Mouse (Mus musculus) liver, adult 2 months (tissue): Measurements from ENCODE around the gene Zfp54. TPM values are rescaled to one million over a fixed set of nuclear protein-coding genes. Genes with fewer than 3 reads are reported as not detected.
"Not testable (repeated sequence)": the region's sequence is repeated elsewhere in the genome, so short reads cannot be mapped to it uniquely, and the experiment has no call there.

ENCODE experiments used
- DNase-seq: peaks from one replicate; pipeline ENCODE4 v3.0.0-alpha.2; 2011; ENCODE audit warnings: low read depth, low spot score; ENCODE audit errors: extremely low read depth
- H3K27ac ChIP-seq: fragments of 200-500 bp; replicated peaks from 2 replicates; pipeline ENCODE4 v1.5.1; 2012; ENCODE audit warnings: low read depth, mild to moderate bottlenecking, control low read depth, inconsistent platforms, low read length; ENCODE audit not compliant: insufficient read depth
- H3K27me3 ChIP-seq: fragments of 200-500 bp; 2 replicates; pipeline ENCODE4 v1.6.1; 2012; ENCODE audit warnings: mild to moderate bottlenecking, moderate library complexity, low read length, inconsistent platforms; ENCODE audit not compliant: control insufficient read depth, insufficient read depth
- H3K36me3 ChIP-seq: fragments of 200-500 bp; 2 replicates; pipeline ENCODE4 v1.6.1; 2012; ENCODE audit warnings: low read length, inconsistent platforms; ENCODE audit not compliant: control insufficient read depth, insufficient read depth
- H3K4me1 ChIP-seq: fragments of 200-500 bp; 2 replicates; pipeline ENCODE4 v1.6.1; 2011; ENCODE audit warnings: low read length; ENCODE audit not compliant: control insufficient read depth, insufficient read depth
- H3K4me3 ChIP-seq: fragments of 200-500 bp; 2 replicates; pipeline ENCODE4 v1.5.1; 2011; ENCODE audit warnings: low read depth, mild to moderate bottlenecking, control low read depth, low read length, moderate library complexity; ENCODE audit not compliant: insufficient read depth
- H3K79me2 ChIP-seq: fragments of 200-500 bp; 2 replicates; pipeline ENCODE4 v1.6.1; 2012; ENCODE audit warnings: inconsistent platforms, mild to moderate bottlenecking, low read length, moderate library complexity; ENCODE audit not compliant: control insufficient read depth, insufficient read depth
- H3K9ac ChIP-seq: fragments of 200-500 bp; 2 replicates; pipeline ENCODE4 v1.6.1; 2012; ENCODE audit warnings: low read depth, mild to moderate bottlenecking, control low read depth, inconsistent platforms, low read length
- CTCF ChIP-seq: fragments of 200-500 bp; IDR thresholded peaks from 2 replicates; pipeline ENCODE4 v1.5.1; 2011; ENCODE audit warnings: low read depth, low read length, control low read depth
- POLR2A ChIP-seq: fragments of 200-500 bp; IDR thresholded peaks from 2 replicates; pipeline ENCODE4 v1.6.1; 2011; ENCODE audit warnings: low read length, control low read depth; ENCODE audit not compliant: insufficient read depth; ENCODE audit errors: extremely low read depth
- WGBS: fragments of 180-500 bp; shearing (Covaris S2); methylation state at CpG from one replicate; pipeline ENCODE4 v1.1.7; 2018; 5-methylcytosine and 5-hydroxymethylcytosine counted together
- polyA plus RNA-seq: library from polyadenylated mRNA; depleted of rRNA; stranded (reverse); fragments of >200 nt; gene quantifications from 2 replicates; pipeline ENCODE4 v1.2.3, GENCODE M21; 2012; rRNA removed
- total RNA-seq: library from RNA; depleted of rRNA; stranded (reverse); fragments of >200 nt; gene quantifications from 2 replicates; pipeline ENCODE4 v1.2.3, GENCODE M21; 2014; rRNA removed

The Zfp54 gene
- total and polyA plus RNA-seq, 2 experiments = 0.66 to 2.8 TPM

GRCm38 (mm10) chr17:21473362-21474190 is 50.5 kb downstream of the Zfp54 start:
- H3K79me2 ChIP-seq = no peaks in the 10 kb centered on the region
- no peaks in the 10 kb centered on the region for H3K27me3 ChIP-seq
- H3K27ac ChIP-seq = no peak overlapping the region
- H3K9ac ChIP-seq = no peak overlapping the region
- H3K4me1 ChIP-seq = peaks cover 4% of the 10 kb centered on the region
- no peaks in the 10 kb centered on the region for H3K36me3 ChIP-seq
- no peak for DNase-seq
- WGBS = 65% methylated on average over 14 of the region's 14 CpGs
- no peak overlapping the region for H3K4me3 ChIP-seq
- TF ChIP-seq CTCF (no peak), POLR2A (no peak)

- H3K27ac ChIP-seq, DNase-seq: not testable (repeated sequence)
- 2% methylated on average over 10 of the region's 10 CpGs for WGBS
Observed at GRCm38 (mm10) chr17:21474729-21475128, 51.7 kb downstream of the Zfp54 start.

GRCm38 (mm10) chr17:21475290-21475689 is 52.3 kb downstream of the Zfp54 start:
- not testable (repeated sequence) for H3K27ac ChIP-seq, H3K4me1 ChIP-seq, H3K9ac ChIP-seq, H3K27me3 ChIP-seq, H3K79me2 ChIP-seq, H3K4me3 ChIP-seq, DNase-seq, H3K36me3 ChIP-seq
- 15% methylated on average over 1 of the region's 1 CpGs for WGBS

More at GRCm38 (mm10) chr17:21474729-21475128, 51.7 kb downstream of the Zfp54 start:
- peak overlapping the region; percentile 47; the same call in 1 of the 2 replicates for H3K9ac ChIP-seq
- H3K79me2 ChIP-seq, H3K36me3 ChIP-seq, H3K27me3 ChIP-seq, H3K4me1 ChIP-seq: not testable (repeated sequence)
- peak overlapping the region; percentile 38; the same call in 1 of the 2 replicates for H3K4me3 ChIP-seq

GRCm38 (mm10) chr17:21476351-21476750 is 53.3 kb downstream of the Zfp54 start:
- DNase-seq = not testable (repeated sequence)

GRCm38 (mm10) chr17:21478103-21478777 is 55.2 kb downstream of the Zfp54 start:
- not testable (repeated sequence) for H3K27ac ChIP-seq, H3K4me3 ChIP-seq, H3K79me2 ChIP-seq, H3K27me3 ChIP-seq, H3K4me1 ChIP-seq, H3K36me3 ChIP-seq, H3K9ac ChIP-seq
- 59% methylated on average over 10 of the region's 10 CpGs for WGBS
- DNase-seq = peak; percentile 18

More at GRCm38 (mm10) chr17:21476351-21476750, 53.3 kb downstream of the Zfp54 start:
- WGBS = 5% methylated on average over 5 of the region's 9 CpGs
- H3K27me3 ChIP-seq, H3K4me1 ChIP-seq, H3K9ac ChIP-seq, H3K79me2 ChIP-seq, H3K36me3 ChIP-seq: not testable (repeated sequence)
- peak overlapping the region; percentile 29; the same call in 1 of the 2 replicates for H3K4me3 ChIP-seq
- H3K27ac ChIP-seq = 0 out of 2 replicates have a peak overlapping the region, but pooled peaks have one; percentile 47

Other genes starting within 250 kb of the Zfp54 start
- gene Vmn1r234, start 197.1 kb upstream of the Zfp54 start, total RNA-seq = not detected in 2 replicates
- gene Vmn1r234, start 197.1 kb upstream of the Zfp54 start, polyA plus RNA-seq = not detected in 2 replicates
- gene Vmn1r235, start 166.8 kb upstream of the Zfp54 start, total RNA-seq = not detected in 2 replicates
- gene Vmn1r235, start 166.8 kb upstream of the Zfp54 start, polyA plus RNA-seq = not detected in 2 replicates
- gene Vmn1r236, start 140.3 kb upstream of the Zfp54 start, total RNA-seq = not detected in 2 replicates
- not detected in 2 replicates for gene Vmn1r236, start 140.3 kb upstream of the Zfp54 start, polyA plus RNA-seq
- gene Vmn1r237, start 111.4 kb upstream of the Zfp54 start, total RNA-seq = not detected in 2 replicates
- gene Vmn1r237, start 111.4 kb upstream of the Zfp54 start, polyA plus RNA-seq = not detected in 2 replicates
- 0.67 and 0.74 TPM in 2 replicates for gene Zfp677, start 39.5 kb upstream of the Zfp54 start, total RNA-seq
- 0.05 and 0.09 TPM in 2 replicates for gene Zfp677, start 39.5 kb upstream of the Zfp54 start, polyA plus RNA-seq
- 3.8 and 4.4 TPM in 2 replicates for gene Zfp51, start 27.1 kb downstream of the Zfp54 start, total RNA-seq
- gene Zfp51, start 27.1 kb downstream of the Zfp54 start, polyA plus RNA-seq = 0.28 and 0.50 TPM in 2 replicates
- gene Zfp53, start 65.8 kb downstream of the Zfp54 start, total RNA-seq = 3.8 and 4.3 TPM in 2 replicates
- gene Zfp53, start 65.8 kb downstream of the Zfp54 start, polyA plus RNA-seq = 0.95 and 1.2 TPM in 2 replicates
- gene Zfp52, start 112.3 kb downstream of the Zfp54 start, total RNA-seq = 0.94 and 1.3 TPM in 2 replicates
- gene Zfp52, start 112.3 kb downstream of the Zfp54 start, polyA plus RNA-seq = not detected in 2 replicates
- 3.0 and 3.4 TPM in 2 replicates for gene Zfp948, start 143.8 kb downstream of the Zfp54 start, total RNA-seq
- gene Zfp948, start 143.8 kb downstream of the Zfp54 start, polyA plus RNA-seq = 0.37 and 0.51 TPM in 2 replicates
- 3.2 and 3.6 TPM in 2 replicates for gene Zfp983, start 227.4 kb downstream of the Zfp54 start, total RNA-seq
- 0.42 and 0.55 TPM in 2 replicates for gene Zfp983, start 227.4 kb downstream of the Zfp54 start, polyA plus RNA-seq